24 mouse cellular contexts compared by ENCODE assay signal in the genomic region with DNA sequence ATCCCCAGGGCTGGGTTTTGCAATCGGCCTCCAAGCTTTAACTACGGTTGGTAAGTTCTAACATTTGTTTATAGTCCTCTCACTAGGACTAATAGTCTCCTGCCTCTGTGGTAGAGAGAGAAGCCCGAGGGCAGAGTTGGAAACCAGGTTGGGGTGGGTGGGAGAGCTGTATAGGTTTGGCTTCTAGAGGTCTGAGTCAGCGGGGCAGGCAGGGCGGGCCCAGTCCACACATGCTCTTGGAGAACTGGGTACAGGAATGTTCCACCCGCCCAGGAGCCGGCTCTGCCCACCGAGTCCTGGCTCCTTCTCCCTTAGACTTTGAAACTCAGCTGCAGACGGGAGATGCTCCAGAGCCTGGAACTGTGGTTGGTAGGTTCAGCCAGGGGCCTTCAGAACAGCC. TPM values are rescaled to one million over a fixed set of nuclear protein-coding genes. Genes with fewer than 3 reads are reported as not detected.
DNase-seq lines count a peak whose midpoint lies in the region; ATAC-seq and TF ChIP-seq lines count a peak whose summit lies in the region.
"Had no signal": no experiment of that assay in that cellular context is flagged by ENCODE, and none has a peak within 500 bp of the region (broad histone marks: within the 10 kb centered on the region; RNA-seq: fewer than 3 reads in every experiment).

No protein-coding gene starts in this region.

- ATAC-seq in limb, embryonic 15.5 days (ENCODE audit: insufficient number of reproducible peaks, low FRiP score, low TSS enrichment, low read depth), result peak; percentile 65; the same call in 1 of the 2 replicates
- ATAC-seq in forebrain, embryonic 11.5 days (replicated peaks; ENCODE audit: low FRiP score), result no peak
- ATAC-seq: forebrain, embryonic 13.5 days; midbrain, embryonic 15.5 days had no signal

- H3K4me1 ChIP-seq in limb, embryonic 15.5 days, result peaks cover 15% of the 10 kb centered on the region
- no peaks in the 10 kb centered on the region for H3K4me1 ChIP-seq in forebrain, embryonic 11.5 days (replicated peaks; ENCODE audit: control insufficient read depth, insufficient read depth, low read length)
- H3K4me1 ChIP-seq: embryonic facial prominence, embryonic 12.5 days; forebrain, embryonic 13.5 days; hindbrain, embryonic 12.5 days; midbrain, embryonic 15.5 days had no signal

- no peaks in the 10 kb centered on the region for H3K9me3 ChIP-seq in limb, embryonic 15.5 days
- H3K9me3 ChIP-seq in forebrain, embryonic 11.5 days (ENCODE audit: control insufficient read depth, low read length), result no peaks in the 10 kb centered on the region
- H3K9me3 ChIP-seq: embryonic facial prominence, embryonic 12.5 days; forebrain, embryonic 13.5 days; hindbrain, embryonic 12.5 days; midbrain, embryonic 15.5 days had no signal

- no peaks in the 10 kb centered on the region for H3K27me3 ChIP-seq in limb, embryonic 15.5 days
- no peaks in the 10 kb centered on the region for H3K27me3 ChIP-seq in forebrain, embryonic 11.5 days (ENCODE audit: control insufficient read depth, insufficient read depth, low read length)
- H3K27me3 ChIP-seq: embryonic facial prominence, embryonic 12.5 days; forebrain, embryonic 13.5 days; hindbrain, embryonic 12.5 days; midbrain, embryonic 15.5 days had no signal

- peaks cover 44% of the 10 kb centered on the region for H3K36me3 ChIP-seq in limb, embryonic 15.5 days
- no peaks in the 10 kb centered on the region; the same call in none of the 2 replicates for H3K36me3 ChIP-seq in forebrain, embryonic 11.5 days (ENCODE audit: control insufficient read depth, insufficient read depth, low read length)
- H3K36me3 ChIP-seq: midbrain, embryonic 15.5 days had no signal

- H3K9ac ChIP-seq in limb, embryonic 15.5 days, result no peak overlapping the region
- H3K9ac ChIP-seq in forebrain, embryonic 11.5 days (ENCODE audit: low read length), result no peak overlapping the region
- H3K9ac ChIP-seq: embryonic facial prominence, embryonic 12.5 days; forebrain, embryonic 13.5 days; hindbrain, embryonic 12.5 days; midbrain, embryonic 15.5 days had no signal

- 49% methylated on average over 9 of the region's 9 CpGs for WGBS in limb, embryonic 15.5 days
- 94% methylated on average over 9 of the region's 9 CpGs for WGBS in forebrain, embryonic 11.5 days

- peak overlapping the region; percentile 63 for H3K27ac ChIP-seq in gastrocnemius, adult 2 months
- H3K27ac ChIP-seq in layer of hippocampus, adult 2 months, result peak overlapping the region; percentile 14; the same call in 1 of the 2 replicates
- peak overlapping the region; percentile 43 for H3K27ac ChIP-seq in limb, embryonic 15.5 days
- no peak overlapping the region for H3K27ac ChIP-seq in forebrain, embryonic 11.5 days (ENCODE audit: low read depth, low read length)
- H3K27ac ChIP-seq: embryonic facial prominence, embryonic 12.5 days; forebrain, embryonic 13.5 days; heart, adult 2 months; hindbrain, embryonic 12.5 days; midbrain, embryonic 15.5 days had no signal

- no peak overlapping the region for H3K4me2 ChIP-seq in limb, embryonic 15.5 days
- no peak overlapping the region for H3K4me2 ChIP-seq in forebrain, embryonic 11.5 days (ENCODE audit: low read depth, low read length, severe bottlenecking)
- H3K4me2 ChIP-seq: embryonic facial prominence, embryonic 12.5 days; forebrain, embryonic 13.5 days; hindbrain, embryonic 12.5 days; liver, embryonic 11.5 days; midbrain, embryonic 15.5 days had no signal

- TF ChIP-seq CTCF in gastrocnemius, adult 2 months (IDR thresholded peaks at IDR 0.05), result no peak
- TF ChIP-seq CTCF in layer of hippocampus, adult 2 months (conservative IDR thresholded peaks at IDR 0.05), result no peak

- no peak overlapping the region for H3K4me3 ChIP-seq in gastrocnemius, adult 2 months
- H3K4me3 ChIP-seq in layer of hippocampus, adult 2 months, result no peak overlapping the region
- H3K4me3 ChIP-seq in limb, embryonic 15.5 days, result no peak overlapping the region
- no peak overlapping the region for H3K4me3 ChIP-seq in forebrain, embryonic 11.5 days (ENCODE audit: low read depth, low read length)
- H3K4me3 ChIP-seq: embryonic facial prominence, embryonic 12.5 days; forebrain, embryonic 13.5 days; heart, adult 2 months; hindbrain, embryonic 12.5 days; midbrain, embryonic 15.5 days had no signal

- intact Hi-C loops in gastrocnemius, adult 2 months (cut with DNase I), result no loop called here

- DNase-seq in gastrocnemius, adult 2 months, result peak; percentile 60
- DNase-seq in gastrocnemius, adult 8-10 months (ENCODE audit: low spot score in 2 of 2), result no peak
- no peak for DNase-seq in layer of hippocampus, adult 2 months (ENCODE audit: low spot score in 2 of 2)
- no peak for DNase-seq in layer of hippocampus, adult 8-10 months (ENCODE audit: low spot score in 2 of 2)
- peak; percentile 93 for DNase-seq in 3T3-L1 (ENCODE audit: low read depth, low spot score)
- no peak for DNase-seq in forebrain, embryonic 11.5 days (ENCODE audit: low spot score)
- DNase-seq in frontal cortex, postnatal 25 days (ENCODE audit: low spot score in 2 of 2), result no peak
- DNase-seq: adrenal gland, adult 8-10 months; cerebellum, adult 9-10 months; heart, postnatal 10 days; kidney, adult 8-10 months; kidney, postnatal 14 days; lung, postnatal 36 days; right cerebral cortex, postnatal 25 days had no signal

RNA-seq across cellular contexts. Expression of a gene that starts 14.2 kb away (rescaled TPM):
- total RNA-seq in gastrocnemius, adult 2 months (2021), result 1 to 10 TPM; 4.3 to 4.7 TPM
- total RNA-seq in gastrocnemius, adult 8-10 months (2022), result 1 to 10 TPM; 1.7 to 4.0 (median 3.1) TPM
- 1 to 10 TPM; 7.2 to 8.9 TPM for total RNA-seq in layer of hippocampus, adult 2 months (2021)
- total RNA-seq in layer of hippocampus, adult 8-10 months (2022), result 10 to 100 TPM in 2 of 4 experiments, 1 to 10 TPM in 2; 9.8 to 11.6 (median 10.1) TPM
- polyA plus RNA-seq in limb, embryonic 15.5 days (2015; fragmentation: Nextera tagmentation; extraction: Ambion mirVana), result 10.9 and 11.3 TPM in 2 replicates
- 5.8 and 6.0 TPM in 2 replicates for polyA plus RNA-seq in forebrain, embryonic 11.5 days (2014; fragmentation: Nextera tagmentation; extraction: Ambion mirVana)

RNA-seq across cellular contexts. Expression of a gene that starts 23.3 kb away (rescaled TPM):
- total RNA-seq in gastrocnemius, adult 2 months (2021), result 10 to 100 TPM; 49.1 to 51.4 TPM
- 10 to 100 TPM; 54.4 to 61.3 (median 57.1) TPM for total RNA-seq in gastrocnemius, adult 8-10 months (2022)
- total RNA-seq in layer of hippocampus, adult 2 months (2021), result 10 to 100 TPM; 54.9 to 56.8 TPM
- total RNA-seq in layer of hippocampus, adult 8-10 months (2022), result 10 to 100 TPM; 47.3 to 59.9 (median 56.1) TPM
- 80.0 and 86.5 TPM in 2 replicates for polyA plus RNA-seq in limb, embryonic 15.5 days (2015; fragmentation: Nextera tagmentation; extraction: Ambion mirVana)
- 63.6 and 65.4 TPM in 2 replicates for polyA plus RNA-seq in forebrain, embryonic 11.5 days (2014; fragmentation: Nextera tagmentation; extraction: Ambion mirVana)

RNA-seq across cellular contexts. Expression of a gene that starts 36.7 kb away (rescaled TPM):
- 10 to 100 TPM in 1 of 2 experiments, 1 to 10 TPM in 1; 8.4 to 11.3 TPM for total RNA-seq in gastrocnemius, adult 2 months (2021)
- total RNA-seq in gastrocnemius, adult 8-10 months (2022), result 10 to 100 TPM; 10.0 to 12.0 (median 11.3) TPM
- 10 to 100 TPM; 15.2 to 19.1 TPM for total RNA-seq in layer of hippocampus, adult 2 months (2021)
- 10 to 100 TPM; 14.4 to 17.1 (median 14.9) TPM for total RNA-seq in layer of hippocampus, adult 8-10 months (2022)
- polyA plus RNA-seq in limb, embryonic 15.5 days (2015; fragmentation: Nextera tagmentation; extraction: Ambion mirVana), result 24.9 and 26.6 TPM in 2 replicates
- polyA plus RNA-seq in forebrain, embryonic 11.5 days (2014; fragmentation: Nextera tagmentation; extraction: Ambion mirVana), result 27.8 and 28.4 TPM in 2 replicates

RNA-seq across cellular contexts. Expression of a gene that starts 49.2 kb away (rescaled TPM):
- total RNA-seq in gastrocnemius, adult 2 months (2021), result 1 to 10 TPM; 5.7 to 6.0 TPM
- 1 to 10 TPM; 3.2 to 5.4 (median 4.2) TPM for total RNA-seq in gastrocnemius, adult 8-10 months (2022)
- 10 to 100 TPM; 17.4 to 18.4 TPM for total RNA-seq in layer of hippocampus, adult 2 months (2021)
- 10 to 100 TPM; 17.3 to 21.8 (median 19.3) TPM for total RNA-seq in layer of hippocampus, adult 8-10 months (2022)
- polyA plus RNA-seq in limb, embryonic 15.5 days (2015; fragmentation: Nextera tagmentation; extraction: Ambion mirVana), result 49.1 and 52.2 TPM in 2 replicates
- 1.4 and 2.0 TPM in 2 replicates for polyA plus RNA-seq in forebrain, embryonic 11.5 days (2014; fragmentation: Nextera tagmentation; extraction: Ambion mirVana)
- total RNA-seq: megakaryocyte-erythroid progenitor cell, adult 5-6 weeks had no signal

RNA-seq across cellular contexts. Expression of a gene that starts 49.5 kb away (rescaled TPM):
- under 1 TPM in 1 of 2 experiments, not detected in 1; 0.22 TPM for total RNA-seq in gastrocnemius, adult 2 months (2021)
- total RNA-seq in gastrocnemius, adult 8-10 months (2022), result under 1 TPM in 1 of 4 experiments, not detected in 3; 0.27 TPM
- not detected for total RNA-seq in layer of hippocampus, adult 2 months (2021)
- total RNA-seq in layer of hippocampus, adult 8-10 months (2022), result not detected
- 1.00 and 3.4 TPM in 2 replicates for polyA plus RNA-seq in limb, embryonic 15.5 days (2015; fragmentation: Nextera tagmentation; extraction: Ambion mirVana)
- not detected in 2 replicates for polyA plus RNA-seq in forebrain, embryonic 11.5 days (2014; fragmentation: Nextera tagmentation; extraction: Ambion mirVana)
- total RNA-seq: heart, adult 2 months; left cerebral cortex, adult 18-20 months; left cerebral cortex, postnatal 36 days; megakaryocyte-erythroid progenitor cell, adult 5-6 weeks had no signal
- polyA plus RNA-seq: forebrain, embryonic 13.5 days; liver, embryonic 11.5 days; midbrain, embryonic 15.5 days had no signal

Comparison
In these comparisons a context has a peak if more than half of its experiments do, and no peak if none do; other contexts are left out.
1. DNase-seq: peak in gastrocnemius, adult 2 months (single experiment) and 3T3-L1 (single experiment); none in gastrocnemius, adult 8-10 months (0 of 2), layer of hippocampus, adult 2 months (0 of 2), layer of hippocampus, adult 8-10 months (0 of 2), forebrain, embryonic 11.5 days (single experiment) and frontal cortex, postnatal 25 days (0 of 2).